Mouse (Mus musculus): ENCODE data around the gene Sf3a3.

DNA sequence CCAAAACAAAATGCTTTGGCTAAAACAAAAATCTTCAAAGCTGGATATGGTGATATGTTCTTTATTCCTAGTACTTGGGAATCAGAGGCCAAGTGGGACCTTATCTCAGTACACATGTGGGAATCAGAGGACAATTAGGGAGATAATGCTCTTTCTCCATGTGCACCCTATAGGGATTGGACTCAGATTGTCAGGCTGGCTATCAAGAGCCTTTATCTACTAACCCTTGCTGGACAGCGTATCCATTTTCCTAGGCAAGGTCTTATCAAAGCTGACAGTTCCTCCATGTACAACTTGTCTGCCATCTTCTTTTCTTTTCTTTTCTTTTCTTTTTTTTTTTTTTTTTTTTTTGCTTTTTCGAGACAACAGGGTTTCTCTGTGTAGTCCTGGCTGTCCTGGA, 58.9 kb downstream of the Sf3a3 start:
- TF ChIP-seq CTCF (IDR thresholded peaks at IDR 0.05; ENCODE audit: control insufficient read depth, insufficient read depth, insufficient replicate concordance, low read depth, low read length) (no peak), POLR2A (IDR thresholded peaks at IDR 0.05; ENCODE audit: control insufficient read depth, low read depth, low read length) (no peak)

Measured in testis, adult 2 months (tissue).